Comparison of ENCODE assay signal across 24 mouse cellular contexts in genomic region chr13:48402316-48402715, GRCm38 (mm10).
DNase-seq lines count a peak whose midpoint lies in the region; ATAC-seq and TF ChIP-seq lines count a peak whose summit lies in the region.
"Had no signal": no experiment of that assay in that cellular context is flagged by ENCODE, and none has a peak within 500 bp of the region (broad histone marks: within the 10 kb centered on the region; RNA-seq: fewer than 3 reads in every experiment).

No protein-coding gene starts in this region.

- ATAC-seq in cerebellum, adult (ENCODE audit: insufficient number of reproducible peaks, low FRiP score, low TSS enrichment), result no peak
- ATAC-seq: activated CD4-positive, CD25-positive, alpha-beta regulatory T cell, adult 4 months; forebrain, postnatal 0 days; hindbrain, embryonic 16.5 days; inflammation-experienced regulatory T-cells, adult 6 months; Patski had no signal

- no peak overlapping the region for H3K27ac ChIP-seq in left cerebral cortex, adult 2 months
- H3K27ac ChIP-seq: embryonic facial prominence, embryonic 13.5 days; gastrocnemius, adult 2 months; heart, embryonic 13.5 days; hindbrain, embryonic 12.5 days had no signal

- TF ChIP-seq CTCF in left cerebral cortex, adult 2 months (IDR thresholded peaks at IDR 0.05), result no peak

- intact Hi-C loops in left cerebral cortex, postnatal 4 days (cut with DNase I), result no loop called here
- intact Hi-C loops in left cerebral cortex, adult 2 months (cut with DNase I), result no loop called here

- no peak overlapping the region for H3K4me3 ChIP-seq in left cerebral cortex, adult 2 months
- H3K4me3 ChIP-seq: embryonic facial prominence, embryonic 13.5 days; gastrocnemius, adult 2 months; heart, embryonic 13.5 days; hindbrain, embryonic 12.5 days had no signal

- peak; percentile 21 to 28 for DNase-seq in cerebellum, postnatal 10 days
- DNase-seq in left cerebral cortex, postnatal 4 days, result peak; percentile 11
- no peak for DNase-seq in left cerebral cortex, adult 2 months (ENCODE audit: extremely low spot score in 1 of 2, low spot score in 2 of 2)
- DNase-seq in retina, postnatal 1 day, result peak; percentile 64
- DNase-seq in retina, embryonic 14.5 days (ENCODE audit: low spot score), result no peak
- DNase-seq in yolk sac, embryonic 10.5 days (ENCODE audit: low spot score), result peak; percentile 27
- DNase-seq in right cerebral cortex, adult 18-20 months, result no peak
- DNase-seq: adrenal gland, adult 2 months; adrenal gland, postnatal 25 days; cerebellum, adult 11 months; cerebellum, adult 8-10 months; cerebellum, postnatal 25 days; forebrain, postnatal 0 days; gastrocnemius, adult 2 months; gastrocnemius, postnatal 25 days; heart, postnatal 36 days had no signal

Comparison
In these comparisons a context has a peak if more than half of its experiments do, and no peak if none do; other contexts are left out.
1. DNase-seq: peak in cerebellum, postnatal 10 days (2 of 2), left cerebral cortex, postnatal 4 days (single experiment), retina, postnatal 1 day (single experiment) and yolk sac, embryonic 10.5 days (single experiment); none in left cerebral cortex, adult 2 months (0 of 2), retina, embryonic 14.5 days (single experiment) and right cerebral cortex, adult 18-20 months (single experiment).